Mouse (Mus musculus): ENCODE results near the gene Tgm2. TPM values are rescaled to one million over a fixed set of nuclear protein-coding genes. Genes with fewer than 3 reads are reported as not detected.

Gene Tgm2
- polyA plus RNA-seq, 1 experiment = 19.0 TPM

DNA sequence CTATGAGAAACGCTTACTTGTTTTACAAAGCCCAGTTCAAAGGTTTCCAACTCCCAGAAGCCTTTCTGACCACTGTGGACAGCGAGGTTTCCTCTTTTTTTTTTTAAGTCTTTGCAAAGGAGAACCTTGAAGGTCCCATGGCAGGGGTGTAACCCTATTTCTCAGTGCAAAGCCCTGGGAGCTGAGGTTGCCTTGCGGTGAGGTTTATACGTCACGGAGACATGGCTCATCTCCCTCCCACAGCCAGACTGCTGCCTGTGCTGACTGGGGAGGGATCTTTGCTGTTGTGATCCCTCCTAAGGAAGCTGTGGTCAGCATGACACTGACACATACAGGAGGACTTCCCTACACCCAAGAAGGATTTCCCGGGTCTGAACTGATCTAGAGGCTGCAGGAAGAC is 13.2 kb downstream of the Tgm2 start:
- WGBS = 9% methylated on average over 6 of the region's 6 CpGs
- Histone ChIP-seq H3K4me3 (replicated peaks; ENCODE audit: control insufficient read depth, low read depth, low read length) (no peak overlapping the region), H3K4me1 (ENCODE audit: control insufficient read depth, insufficient read depth, low read length) (peaks cover 6% of the 10 kb centered on the region), H3K27ac (ENCODE audit: control insufficient read depth, insufficient read depth, low read depth, low read length, poor library complexity) (peak overlapping the region; percentile 16; the same call in 1 of the 2 replicates)
- TF ChIP-seq POLR2A (IDR thresholded peaks at IDR 0.05; ENCODE audit: borderline replicate concordance, control insufficient read depth, low read depth, low read length) (no peak), CTCF (IDR thresholded peaks at IDR 0.05; ENCODE audit: control insufficient read depth, insufficient read depth, low read length) (no peak)

DNA sequence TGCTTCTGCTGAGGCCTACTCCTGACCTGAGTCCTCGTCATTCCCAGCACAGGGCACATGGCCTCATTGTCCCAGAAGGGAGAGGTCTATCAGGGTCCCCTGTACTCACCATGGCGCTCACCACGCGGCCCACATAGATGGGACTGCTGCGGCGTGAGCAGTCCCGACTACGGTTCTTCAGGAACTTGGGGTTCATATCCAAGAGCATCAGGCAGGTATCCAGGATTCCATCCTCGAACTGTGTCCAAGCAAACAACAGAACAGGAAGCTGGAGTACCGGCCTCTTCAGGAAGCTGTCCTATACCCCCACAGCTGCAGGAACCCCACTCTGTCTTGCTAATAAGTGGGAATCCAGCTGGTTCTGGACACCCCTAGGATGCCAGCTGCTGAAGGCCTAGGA is 13.9 kb downstream of the Tgm2 start:
- TF ChIP-seq POLR2A (IDR thresholded peaks at IDR 0.05; ENCODE audit: borderline replicate concordance, control insufficient read depth, low read depth, low read length) (no peak), CTCF (IDR thresholded peaks at IDR 0.05; ENCODE audit: control insufficient read depth, insufficient read depth, low read length) (no peak)
- H3K4me1 ChIP-seq (ENCODE audit: control insufficient read depth, insufficient read depth, low read length) = peaks cover 6% of the 10 kb centered on the region
- H3K4me3 ChIP-seq (replicated peaks; ENCODE audit: control insufficient read depth, low read depth, low read length) = no peak overlapping the region
- WGBS = 87% methylated on average over 10 of the region's 10 CpGs
- H3K27ac ChIP-seq (ENCODE audit: control insufficient read depth, insufficient read depth, low read depth, low read length, poor library complexity) = no peak overlapping the region; the same call in 1 of the 2 replicates

GRCm38 (mm10) chr2:158131197-158131835 is 14.9 kb downstream of the Tgm2 start:
- TF ChIP-seq CTCF (IDR thresholded peaks at IDR 0.05; ENCODE audit: control insufficient read depth, insufficient read depth, low read length) (no peak), POLR2A (IDR thresholded peaks at IDR 0.05; ENCODE audit: borderline replicate concordance, control insufficient read depth, low read depth, low read length) (no peak)
- no peak overlapping the region for H3K27ac ChIP-seq (ENCODE audit: control insufficient read depth, insufficient read depth, low read depth, low read length, poor library complexity)
- WGBS = 93% methylated on average over 13 of the region's 13 CpGs
- peaks cover 6% of the 10 kb centered on the region for H3K4me1 ChIP-seq (ENCODE audit: control insufficient read depth, insufficient read depth, low read length)
- no peak overlapping the region for H3K4me3 ChIP-seq (replicated peaks; ENCODE audit: control insufficient read depth, low read depth, low read length)

GRCm38 (mm10) chr2:158130391-158130986 is 15.7 kb downstream of the Tgm2 start:
- 74% methylated on average over 5 of the region's 5 CpGs for WGBS
- TF ChIP-seq POLR2A (IDR thresholded peaks at IDR 0.05; ENCODE audit: borderline replicate concordance, control insufficient read depth, low read depth, low read length) = no peak
- TF ChIP-seq CTCF (IDR thresholded peaks at IDR 0.05; ENCODE audit: control insufficient read depth, insufficient read depth, low read length) = no peak

GRCm38 (mm10) chr2:158129291-158130002 is 16.8 kb downstream of the Tgm2 start:
- 92% methylated on average over 16 of the region's 16 CpGs for WGBS
- no peak for TF ChIP-seq CTCF (IDR thresholded peaks at IDR 0.05; ENCODE audit: control insufficient read depth, insufficient read depth, low read length)
- no peak for TF ChIP-seq POLR2A (IDR thresholded peaks at IDR 0.05; ENCODE audit: borderline replicate concordance, control insufficient read depth, low read depth, low read length)
- peaks cover 6% of the 10 kb centered on the region for H3K4me1 ChIP-seq (ENCODE audit: control insufficient read depth, insufficient read depth, low read length)

More at GRCm38 (mm10) chr2:158130391-158130986, 15.7 kb downstream of the Tgm2 start:
- Histone ChIP-seq H3K4me3 (replicated peaks; ENCODE audit: control insufficient read depth, low read depth, low read length) (no peak overlapping the region), H3K4me1 (ENCODE audit: control insufficient read depth, insufficient read depth, low read length) (peaks cover 6% of the 10 kb centered on the region), H3K27ac (ENCODE audit: control insufficient read depth, insufficient read depth, low read depth, low read length, poor library complexity) (no peak overlapping the region)

DNA sequence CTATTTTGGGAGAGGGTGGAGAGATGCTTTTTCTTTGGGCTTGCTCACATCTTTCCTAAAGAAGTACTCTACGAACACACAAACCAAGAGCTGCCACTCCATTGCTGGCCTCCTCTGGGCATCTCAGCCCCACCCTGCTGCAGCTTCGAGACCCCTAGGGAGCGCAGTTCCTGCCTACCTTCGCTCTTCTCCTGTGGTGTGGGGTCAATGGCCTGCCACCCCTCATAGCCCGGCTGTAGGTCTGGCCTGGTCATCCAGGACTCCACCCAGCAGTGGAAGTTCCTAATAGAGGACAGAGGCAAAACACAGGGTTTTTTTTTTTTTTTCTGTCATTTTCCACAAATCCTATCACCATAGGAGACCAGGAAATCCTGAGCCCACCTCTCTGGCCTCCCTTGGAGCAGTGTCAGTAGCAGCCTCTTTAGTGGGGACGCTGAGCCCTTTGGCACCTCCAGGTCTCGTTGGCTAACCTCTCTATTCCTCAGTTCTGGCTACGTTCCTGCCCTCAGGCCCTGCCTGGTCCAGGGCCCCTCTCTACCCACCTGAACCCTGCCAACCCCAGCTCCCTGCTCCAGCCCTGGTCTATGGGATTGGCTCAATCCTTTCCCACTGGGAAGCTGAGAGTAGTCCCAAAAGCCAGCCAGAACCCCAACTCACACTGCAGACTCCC is 17.6 kb downstream of the Tgm2 start:
- WGBS = 93% methylated on average over 8 of the region's 8 CpGs
- H3K4me3 ChIP-seq (replicated peaks; ENCODE audit: control insufficient read depth, low read depth, low read length) = no peak overlapping the region
- H3K27ac ChIP-seq (ENCODE audit: control insufficient read depth, insufficient read depth, low read depth, low read length, poor library complexity) = no peak overlapping the region
- TF ChIP-seq CTCF (IDR thresholded peaks at IDR 0.05; ENCODE audit: control insufficient read depth, insufficient read depth, low read length) = no peak
- TF ChIP-seq POLR2A (IDR thresholded peaks at IDR 0.05; ENCODE audit: borderline replicate concordance, control insufficient read depth, low read depth, low read length) = no peak
- H3K4me1 ChIP-seq (ENCODE audit: control insufficient read depth, insufficient read depth, low read length) = peaks cover 5% of the 10 kb centered on the region

More at GRCm38 (mm10) chr2:158129291-158130002, 16.8 kb downstream of the Tgm2 start:
- no peak overlapping the region for H3K4me3 ChIP-seq (replicated peaks; ENCODE audit: control insufficient read depth, low read depth, low read length)
- no peak overlapping the region for H3K27ac ChIP-seq (ENCODE audit: control insufficient read depth, insufficient read depth, low read depth, low read length, poor library complexity)

DNA sequence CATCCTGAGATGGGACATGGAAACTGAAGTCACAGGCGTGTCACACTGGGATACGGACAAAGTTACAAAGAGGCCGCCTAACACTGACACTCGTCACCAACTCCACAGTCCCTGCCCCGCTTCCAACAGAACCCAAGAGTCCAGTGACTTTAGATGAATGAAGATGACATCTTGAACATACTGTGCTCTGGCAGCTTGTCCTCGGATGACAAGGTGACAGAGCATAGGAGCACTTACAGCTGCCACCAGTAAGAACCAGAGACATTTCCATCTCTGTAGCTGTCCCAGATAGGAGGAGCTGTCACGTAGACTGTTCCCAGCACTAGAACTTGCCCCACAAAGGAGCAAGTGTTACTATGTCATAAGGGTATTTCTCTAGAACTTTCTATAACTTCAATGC is 18.4 kb downstream of the Tgm2 start:
- H3K4me3 ChIP-seq (replicated peaks; ENCODE audit: control insufficient read depth, low read depth, low read length) = no peak overlapping the region
- TF ChIP-seq CTCF (IDR thresholded peaks at IDR 0.05; ENCODE audit: control insufficient read depth, insufficient read depth, low read length) (no peak), POLR2A (IDR thresholded peaks at IDR 0.05; ENCODE audit: borderline replicate concordance, control insufficient read depth, low read depth, low read length) (no peak)
- peaks cover 3% of the 10 kb centered on the region for H3K4me1 ChIP-seq (ENCODE audit: control insufficient read depth, insufficient read depth, low read length)
- 92% methylated on average over 7 of the region's 7 CpGs for WGBS
- H3K27ac ChIP-seq (ENCODE audit: control insufficient read depth, insufficient read depth, low read depth, low read length, poor library complexity) = no peak overlapping the region

- Histone ChIP-seq H3K27ac (ENCODE audit: control insufficient read depth, insufficient read depth, low read depth, low read length, poor library complexity) (no peak overlapping the region), H3K4me1 (ENCODE audit: control insufficient read depth, insufficient read depth, low read length) (no peaks in the 10 kb centered on the region; the same call in 1 of the 2 replicates), H3K4me3 (replicated peaks; ENCODE audit: control insufficient read depth, low read depth, low read length) (no peak overlapping the region)
- WGBS = 92% methylated on average over 6 of the region's 6 CpGs
- TF ChIP-seq POLR2A (IDR thresholded peaks at IDR 0.05; ENCODE audit: borderline replicate concordance, control insufficient read depth, low read depth, low read length) = no peak
- TF ChIP-seq CTCF (IDR thresholded peaks at IDR 0.05; ENCODE audit: control insufficient read depth, insufficient read depth, low read length) = no peak
These were observed 19.0 kb downstream of the Tgm2 start for GRCm38 (mm10) chr2:158127245-158127644.
